Mouse (Mus musculus): Measurements from ENCODE around the gene Ccdc175. TPM values are rescaled to one million over a fixed set of nuclear protein-coding genes. Genes with fewer than 3 reads are reported as not detected.

Ccdc175 gene
- polyA plus RNA-seq, 1 experiment from 2014 or later = not detected

- Histone ChIP-seq H3K4me1 (peaks cover 16% of the 10 kb centered on the region), H3K4me3 (replicated peaks) (peak overlapping the region; percentile 69), H3K4me2 (replicated peaks) (peak overlapping the region; percentile 99), H3K36me3 (0 out of 2 replicates have a peak, but pooled peaks cover 9% of the 10 kb centered on the region), H3K27ac (replicated peaks) (no peak overlapping the region), H3K9ac (no peak overlapping the region), H3K9me3 (replicated peaks) (no peaks in the 10 kb centered on the region), H3K27me3 (peaks cover 27% of the 10 kb centered on the region)
- no peak for ATAC-seq (ENCODE audit: insufficient number of reproducible peaks, low FRiP score, low TSS enrichment, low read depth)
- 7% methylated on average over 40 of the region's 40 CpGs for WGBS
Measured at GRCm38 (mm10) chr12:72069626-72070326, 115.1 kb downstream of the Ccdc175 start.

DNA sequence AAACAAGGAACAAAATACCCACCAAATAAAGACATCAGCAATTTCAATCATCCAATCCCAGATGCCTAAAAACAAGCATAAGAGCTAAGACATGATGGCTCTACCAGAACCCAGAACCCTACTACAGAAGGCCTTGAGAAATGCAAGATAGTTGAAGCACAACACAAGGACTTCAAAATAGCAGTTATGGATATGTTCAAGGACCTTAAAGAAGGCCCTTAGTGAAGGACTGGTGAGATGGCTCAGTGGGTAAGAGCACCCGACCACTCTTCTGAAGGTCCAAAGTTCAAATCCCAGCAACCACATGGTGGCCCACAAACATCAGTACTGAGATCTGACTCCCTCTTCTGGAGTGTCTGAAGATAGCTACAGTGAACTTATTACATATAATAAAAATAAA is 127.0 kb downstream of the Ccdc175 start:
- no peaks in the 10 kb centered on the region for H3K9me3 ChIP-seq (replicated peaks)
- no peaks in the 10 kb centered on the region for H3K27me3 ChIP-seq
- H3K9ac ChIP-seq = no peak overlapping the region
- H3K27ac ChIP-seq (replicated peaks) = no peak overlapping the region
- 96% methylated on average over 1 of the region's 1 CpGs for WGBS
- no peaks in the 10 kb centered on the region for H3K36me3 ChIP-seq
- H3K4me2 ChIP-seq (replicated peaks) = no peak overlapping the region
- ATAC-seq (ENCODE audit: insufficient number of reproducible peaks, low FRiP score, low TSS enrichment, low read depth) = no peak
- no peak overlapping the region for H3K4me3 ChIP-seq (replicated peaks)
- H3K4me1 ChIP-seq = no peaks in the 10 kb centered on the region

DNA sequence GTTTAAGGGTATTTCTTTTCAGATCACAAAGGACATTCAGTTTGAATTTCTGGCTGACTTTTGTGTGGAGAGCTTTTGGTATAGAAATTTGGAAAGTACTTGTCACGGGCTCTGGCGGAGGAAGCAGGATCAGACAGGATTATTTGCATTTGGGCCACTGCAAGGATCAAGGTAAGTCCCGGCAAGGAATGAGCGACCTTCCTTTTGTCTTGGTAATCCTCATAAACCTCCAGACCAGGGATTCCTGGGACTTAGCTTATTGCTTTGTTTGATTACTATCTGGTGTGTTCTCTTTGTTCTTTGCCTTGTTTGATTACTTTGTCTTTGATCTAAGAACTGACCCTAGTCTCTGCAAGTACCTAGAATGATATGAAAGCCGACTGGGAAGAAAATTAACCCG is 131.0 kb downstream of the Ccdc175 start:
- Histone ChIP-seq H3K4me3 (replicated peaks) (no peak overlapping the region), H3K36me3 (no peaks in the 10 kb centered on the region), H3K27me3 (no peaks in the 10 kb centered on the region), H3K27ac (replicated peaks) (no peak overlapping the region), H3K9me3 (replicated peaks) (peaks cover 8% of the 10 kb centered on the region; the same call in 1 of the 2 replicates), H3K4me1 (no peaks in the 10 kb centered on the region), H3K4me2 (replicated peaks) (no peak overlapping the region), H3K9ac (no peak overlapping the region)
- 36% methylated on average over 6 of the region's 6 CpGs for WGBS
- ATAC-seq (ENCODE audit: insufficient number of reproducible peaks, low FRiP score, low TSS enrichment, low read depth) = no peak

DNA sequence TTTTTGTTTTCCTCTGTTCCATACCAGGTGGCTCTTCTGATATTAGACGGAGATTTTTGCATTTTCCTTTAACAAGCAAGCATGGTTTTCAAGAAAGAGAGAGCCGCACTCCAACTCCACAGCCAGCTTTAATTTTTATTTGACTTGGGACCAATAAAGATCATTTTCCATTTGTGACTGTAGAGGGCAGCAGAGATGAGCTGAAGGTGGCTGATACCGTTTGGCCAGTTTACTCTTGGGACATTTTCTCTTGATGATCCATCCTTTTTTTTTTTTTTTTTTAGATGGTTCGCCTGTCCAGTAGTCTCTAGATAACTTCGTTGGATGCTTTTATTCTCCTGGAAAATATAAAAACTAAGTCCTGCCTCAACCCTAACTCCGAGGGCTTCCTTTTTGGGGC is 131.5 kb downstream of the Ccdc175 start:
- WGBS = 35% methylated on average over 6 of the region's 6 CpGs
- no peak for ATAC-seq (ENCODE audit: insufficient number of reproducible peaks, low FRiP score, low TSS enrichment, low read depth)
- peaks cover 8% of the 10 kb centered on the region; the same call in 1 of the 2 replicates for H3K9me3 ChIP-seq (replicated peaks)
- no peak overlapping the region for H3K4me2 ChIP-seq (replicated peaks)
- no peaks in the 10 kb centered on the region for H3K27me3 ChIP-seq
- H3K4me1 ChIP-seq = no peaks in the 10 kb centered on the region
- no peak overlapping the region for H3K9ac ChIP-seq
- H3K27ac ChIP-seq (replicated peaks) = no peak overlapping the region
- H3K4me3 ChIP-seq (replicated peaks) = no peak overlapping the region
- H3K36me3 ChIP-seq = no peaks in the 10 kb centered on the region

DNA sequence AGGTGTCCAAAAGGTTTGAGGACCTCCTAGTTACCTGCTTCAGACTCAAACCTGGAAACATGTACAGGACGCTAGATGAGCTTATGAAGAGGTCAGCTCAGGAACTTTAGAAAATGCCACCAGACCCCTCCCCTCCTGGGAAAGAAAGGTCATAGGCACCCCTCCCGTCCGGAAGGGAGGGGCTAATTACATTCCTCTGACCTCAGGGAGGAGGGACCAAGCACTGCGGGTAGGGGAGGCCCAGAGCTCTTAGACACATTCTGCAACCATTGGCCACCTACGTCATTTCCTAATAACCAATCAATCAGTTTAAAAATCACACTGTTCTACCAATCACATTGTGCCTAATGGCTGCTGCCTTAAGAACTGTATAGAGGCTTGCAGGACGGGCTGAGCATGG is 132.3 kb downstream of the Ccdc175 start:
- H3K4me2 ChIP-seq (replicated peaks) = no peak overlapping the region
- WGBS = 69% methylated on average over 6 of the region's 6 CpGs
- no peaks in the 10 kb centered on the region for H3K36me3 ChIP-seq
- no peak overlapping the region for H3K9ac ChIP-seq
- no peaks in the 10 kb centered on the region for H3K27me3 ChIP-seq
- H3K27ac ChIP-seq (replicated peaks) = no peak overlapping the region
- H3K4me3 ChIP-seq (replicated peaks) = no peak overlapping the region
- H3K9me3 ChIP-seq (replicated peaks) = peaks cover 8% of the 10 kb centered on the region; the same call in 1 of the 2 replicates
- no peak for ATAC-seq (ENCODE audit: insufficient number of reproducible peaks, low FRiP score, low TSS enrichment, low read depth)
- no peaks in the 10 kb centered on the region for H3K4me1 ChIP-seq

Small RNA genes within 50 kb of the gene (microRNA-seq; reads per million reads assigned to microRNA genes)
- not detected for gene Gm24466 (ENCODE audit: borderline number of aligned reads)

Other genes starting within 250 kb of the Ccdc175 start
- gene Gpr135, start 113.9 kb downstream of the Ccdc175 start, polyA plus RNA-seq (2015; fragmentation: Nextera tagmentation; extraction: Ambion mirVana) = 0.88 and 1.3 TPM in 2 replicates
- 19.2 and 20.5 TPM in 2 replicates for gene L3hypdh, start 99.6 kb downstream of the Ccdc175 start, polyA plus RNA-seq (2015; fragmentation: Nextera tagmentation; extraction: Ambion mirVana)
- 71.5 and 77.0 TPM in 2 replicates for gene Jkamp, start 99.4 kb downstream of the Ccdc175 start, polyA plus RNA-seq (2015; fragmentation: Nextera tagmentation; extraction: Ambion mirVana)
- gene Rtn1, start 224.0 kb upstream of the Ccdc175 start, polyA plus RNA-seq (2015; fragmentation: Nextera tagmentation; extraction: Ambion mirVana) = 28.8 and 41.5 TPM in 2 replicates

Measured in embryonic facial prominence, embryonic 15.5 days (tissue).